Mouse (Mus musculus) heart, embryonic 11.5 days (tissue): Measurements from ENCODE around the gene Abhd18. TPM values are rescaled to one million over a fixed set of nuclear protein-coding genes. Genes with fewer than 3 reads are reported as not detected.
"Not testable (repeated sequence)": the region's sequence is repeated elsewhere in the genome, so short reads cannot be mapped to it uniquely, and the experiment has no call there.

ENCODE experiments used
- ATAC-seq: fragments of 200-750 bp; cut with Nextera tagmentation; replicated peaks from 2 replicates; pipeline ENCODE4 v1.8.0; 2017; ENCODE audit warnings: moderate library complexity; ENCODE audit not compliant: insufficient number of reproducible peaks, low FRiP score, low TSS enrichment
- H3K27ac ChIP-seq: fragments of 300-500 bp; sonication (generic); 2 replicates; pipeline ENCODE4 v1.5.1; 2014; ENCODE audit warnings: mild to moderate bottlenecking, low read depth, low read length
- H3K27me3 ChIP-seq: fragments of 300-500 bp; sonication (generic); 2 replicates; pipeline ENCODE4 v1.6.1; 2014; ENCODE audit warnings: mild to moderate bottlenecking, low read length, mixed read lengths; ENCODE audit not compliant: control insufficient read depth, insufficient read depth
- H3K36me3 ChIP-seq: fragments of 300-500 bp; sonication (generic); 2 replicates; pipeline ENCODE4 v1.6.1; 2014; ENCODE audit warnings: mild to moderate bottlenecking, low read length, moderate library complexity, mixed read lengths; ENCODE audit not compliant: control insufficient read depth, insufficient read depth
- H3K4me1 ChIP-seq: fragments of 300-500 bp; sonication (generic); 2 replicates; pipeline ENCODE4 v1.6.1; 2014; ENCODE audit warnings: low read length; ENCODE audit not compliant: control insufficient read depth, insufficient read depth
- H3K4me2 ChIP-seq: fragments of 300-500 bp; sonication (generic); 2 replicates; pipeline ENCODE4 v1.6.1; 2014; ENCODE audit warnings: mild to moderate bottlenecking, moderate library complexity
- H3K4me3 ChIP-seq: fragments of 300-500 bp; sonication (generic); 2 replicates; pipeline ENCODE4 v1.5.1; 2014; ENCODE audit warnings: low read depth, low read length
- H3K9ac ChIP-seq: fragments of 300-500 bp; sonication (generic); 2 replicates; pipeline ENCODE4 v1.6.1; 2014; ENCODE audit warnings: mild to moderate bottlenecking, low read depth, low read length, moderate library complexity
- H3K9me3 ChIP-seq: fragments of 300-500 bp; sonication (generic); replicated peaks from 2 replicates; pipeline ENCODE4 v1.6.1; 2016; ENCODE audit warnings: low read length; ENCODE audit not compliant: control insufficient read depth
- WGBS: fragments of 180-500 bp; shearing (Covaris S2); extraction: QIAGEN DNeasy Blood & Tissue Kit; methylation state at CpG from one replicate; pipeline ENCODE4 v1.1.7; 2014; ENCODE audit not compliant: insufficient replicate concordance; 5-methylcytosine and 5-hydroxymethylcytosine counted together
- polyA plus RNA-seq: library from polyadenylated mRNA; unstranded; fragments of >200 nt; fragmentation: Nextera tagmentation; extraction: Ambion mirVana; gene quantifications from 2 replicates; pipeline ENCODE4 v1.2.1, GENCODE M21; 2014

Gene Abhd18
- polyA plus RNA-seq, 1 experiment from 2014 or later = 12.2 TPM

DNA sequence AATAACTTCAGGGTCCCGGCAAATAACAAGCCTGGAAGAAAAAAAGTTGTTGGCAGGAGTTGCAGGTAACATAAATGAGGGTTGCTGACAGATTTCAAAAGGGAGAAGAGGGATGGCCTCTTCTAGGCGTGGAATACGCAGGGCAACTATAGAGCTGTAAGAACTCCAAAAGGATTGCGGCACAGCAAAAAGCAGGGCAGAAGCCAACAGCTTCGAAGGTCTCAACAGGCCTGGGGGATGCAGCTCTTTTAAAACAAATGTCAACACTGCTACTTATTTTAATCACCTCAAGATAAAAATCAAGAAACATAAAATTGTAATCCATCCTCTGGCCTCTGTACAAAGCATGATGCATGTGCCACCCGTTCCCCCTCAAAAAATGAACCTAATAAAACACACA, 1.2 kb upstream of the Abhd18 start:
- Histone ChIP-seq H3K4me3 (0 out of 2 replicates have a peak overlapping the region, but pooled peaks have one; percentile 50), H3K4me2 (peak overlapping the region; percentile 66)
- not testable (repeated sequence) for H3K4me1 ChIP-seq, ATAC-seq, H3K36me3 ChIP-seq, H3K27ac ChIP-seq, H3K27me3 ChIP-seq, H3K9ac ChIP-seq, H3K9me3 ChIP-seq
- WGBS = 81% methylated on average over 5 of the region's 6 CpGs

DNA sequence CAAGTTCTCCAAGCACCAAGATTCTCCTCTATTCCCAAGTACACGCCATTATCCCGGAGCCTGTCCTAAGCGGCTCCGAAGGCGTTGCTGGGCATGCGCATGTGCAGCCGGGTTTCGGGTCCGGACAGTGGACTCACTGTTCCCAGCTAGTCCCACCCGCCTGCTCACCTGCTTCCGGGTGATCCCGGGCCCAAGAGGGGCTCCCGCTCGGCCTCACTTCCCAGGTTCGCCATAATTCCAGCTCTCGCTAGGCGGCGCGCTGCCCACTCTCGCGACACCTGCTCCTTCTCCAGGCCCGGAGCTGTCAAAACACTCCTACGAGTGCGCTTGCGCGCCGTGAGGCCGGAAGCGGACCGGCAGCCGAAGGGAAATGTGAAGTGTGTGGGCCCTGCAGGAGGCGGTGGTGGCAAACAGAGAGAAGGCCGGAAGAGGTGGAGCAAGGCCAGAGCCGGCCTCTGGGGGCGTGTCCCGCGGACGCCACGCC, 255 bp upstream of the Abhd18 start, which contains the start of gene Mfsd8:
Gene Mfsd8, minus strand, starts transcription at position 414 of the 484 bp plus-strand sequence.
- Histone ChIP-seq H3K4me3 (peak within 1 kb of the TSS; percentile 50), H3K9ac (peak within 1 kb of the TSS; percentile 76), H3K27ac (peak within 1 kb of the TSS; percentile 71), H3K4me2 (peak within 1 kb of the TSS; percentile 74)
- H3K4me1 ChIP-seq, H3K27me3 ChIP-seq, H3K36me3 ChIP-seq, H3K9me3 ChIP-seq: not testable (repeated sequence)
- WGBS = under 1% methylated on average over 39 of the region's 39 CpGs
- ATAC-seq = peak; percentile 98

DNA sequence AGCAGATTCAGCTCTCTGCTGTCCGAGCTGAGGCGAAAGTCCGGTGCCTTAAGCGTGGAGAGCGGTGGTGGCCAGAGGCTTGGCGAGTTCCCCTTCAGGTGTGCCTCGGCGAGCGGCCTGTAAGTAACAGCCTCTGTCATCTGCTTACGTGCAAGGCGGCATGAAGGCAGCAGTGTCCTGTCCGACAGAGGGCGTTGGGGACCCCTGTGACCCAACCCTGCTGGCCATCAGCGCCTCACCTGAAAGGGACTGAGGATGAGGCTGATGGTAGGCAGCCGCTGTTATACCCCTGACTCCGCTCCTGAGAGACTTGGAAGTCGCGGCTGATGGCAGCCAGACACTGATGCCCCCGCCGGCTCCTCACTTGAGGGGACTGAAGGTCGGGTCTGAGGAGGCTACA, 248 bp downstream of the Abhd18 start:
- Histone ChIP-seq H3K4me2 (peak overlapping the region; percentile 74), H3K27ac (peak overlapping the region; percentile 54; the same call in 1 of the 2 replicates), H3K4me3 (peak overlapping the region; percentile 50), H3K9ac (peak overlapping the region; percentile 60)
- ATAC-seq = peak; percentile 52
- H3K27me3 ChIP-seq, H3K4me1 ChIP-seq, H3K36me3 ChIP-seq, H3K9me3 ChIP-seq: not testable (repeated sequence)
- 3% methylated on average over 16 of the region's 21 CpGs for WGBS

DNA sequence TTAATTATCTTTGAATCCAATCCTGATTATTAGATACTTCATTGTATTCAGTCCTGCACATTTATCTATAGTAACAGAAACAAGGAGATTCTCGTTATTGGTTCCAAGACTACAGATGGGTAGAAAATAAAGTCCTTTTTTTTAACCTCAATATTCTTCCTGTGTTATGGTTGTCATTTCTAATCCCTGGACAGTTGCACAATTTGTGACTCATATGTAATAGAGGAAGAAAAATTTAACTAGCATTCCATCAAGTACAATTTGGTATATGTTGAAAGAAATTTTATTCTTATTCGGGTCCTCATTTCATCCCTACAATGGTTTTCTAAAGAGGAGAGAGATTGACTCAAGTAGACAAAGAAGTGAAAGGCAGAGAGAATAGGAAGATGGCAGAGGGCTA, 1.2 kb downstream of the Abhd18 start:
- H3K27me3 ChIP-seq, H3K4me2 ChIP-seq, H3K9me3 ChIP-seq, ATAC-seq, H3K4me1 ChIP-seq, H3K4me3 ChIP-seq, H3K9ac ChIP-seq, H3K36me3 ChIP-seq, H3K27ac ChIP-seq: not testable (repeated sequence)
- 90% methylated on average over 2 of the region's 2 CpGs for WGBS

DNA sequence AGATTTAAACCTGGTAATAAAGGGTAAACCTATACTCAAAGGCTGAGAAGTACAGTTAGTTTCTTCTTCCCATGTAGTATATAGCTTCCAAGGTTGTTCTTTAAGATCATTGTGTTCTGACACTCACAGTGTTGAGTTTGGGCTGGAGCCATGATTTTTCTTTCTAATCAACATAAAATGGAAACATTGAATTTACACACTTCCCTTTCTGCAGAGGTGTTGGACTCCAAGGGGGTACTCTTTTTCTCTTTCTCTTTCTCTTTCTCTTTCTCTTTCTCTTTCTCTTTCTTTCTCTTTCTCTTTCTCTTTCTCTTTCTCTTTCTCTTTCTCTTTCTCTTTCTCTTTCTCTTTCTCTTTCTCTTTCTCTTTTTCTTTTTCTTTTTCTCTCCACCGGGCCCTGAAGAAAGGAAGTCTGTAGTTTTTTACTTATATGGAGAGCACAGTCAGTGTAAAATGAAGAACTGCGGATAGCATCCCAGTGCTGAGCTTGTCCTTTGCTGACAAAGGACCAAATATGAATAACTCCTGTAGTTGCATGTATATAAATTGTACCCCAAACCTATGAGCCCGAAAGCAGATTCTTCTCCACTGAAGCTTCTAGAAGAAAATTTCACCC, 6.5 kb downstream of the Abhd18 start:
- not testable (repeated sequence) for H3K4me2 ChIP-seq, H3K4me3 ChIP-seq, H3K9ac ChIP-seq, ATAC-seq, H3K27ac ChIP-seq, H3K9me3 ChIP-seq, H3K27me3 ChIP-seq, H3K4me1 ChIP-seq, H3K36me3 ChIP-seq
- WGBS = 81% methylated on average over 3 of the region's 3 CpGs

DNA sequence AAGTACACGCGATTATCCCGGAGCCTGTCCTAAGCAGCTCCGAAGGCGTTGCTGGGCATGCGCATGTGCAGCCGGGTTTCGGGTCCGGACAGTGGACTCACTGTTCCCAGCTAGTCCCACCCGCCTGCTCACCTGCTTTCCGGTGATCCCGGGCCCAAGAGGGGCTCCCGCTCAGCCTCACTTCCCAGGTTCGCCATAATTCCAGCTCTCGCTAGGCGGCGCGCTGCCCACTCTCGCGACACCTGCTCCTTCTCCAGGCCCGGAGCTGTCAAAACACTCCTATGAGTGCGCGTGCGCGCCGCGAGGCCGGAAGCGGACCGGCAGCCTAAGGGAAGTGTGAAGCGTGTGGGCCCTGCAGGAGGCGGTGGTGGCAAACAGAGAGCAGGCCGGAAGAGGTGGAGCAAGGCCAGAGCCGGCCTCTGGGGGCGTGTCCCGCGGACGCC, 47.1 kb downstream of the Abhd18 start:
- peak overlapping the region; percentile 29; the same call in 1 of the 2 replicates for H3K27ac ChIP-seq
- H3K36me3 ChIP-seq, H3K4me1 ChIP-seq, H3K9me3 ChIP-seq, H3K27me3 ChIP-seq: not testable (repeated sequence)
- peak overlapping the region; percentile 72 for H3K9ac ChIP-seq
- ATAC-seq = peak; percentile 100
- peak overlapping the region; percentile 57 for H3K4me3 ChIP-seq
- WGBS = under 1% methylated on average over 34 of the region's 38 CpGs
- H3K4me2 ChIP-seq = peak overlapping the region; percentile 59

DNA sequence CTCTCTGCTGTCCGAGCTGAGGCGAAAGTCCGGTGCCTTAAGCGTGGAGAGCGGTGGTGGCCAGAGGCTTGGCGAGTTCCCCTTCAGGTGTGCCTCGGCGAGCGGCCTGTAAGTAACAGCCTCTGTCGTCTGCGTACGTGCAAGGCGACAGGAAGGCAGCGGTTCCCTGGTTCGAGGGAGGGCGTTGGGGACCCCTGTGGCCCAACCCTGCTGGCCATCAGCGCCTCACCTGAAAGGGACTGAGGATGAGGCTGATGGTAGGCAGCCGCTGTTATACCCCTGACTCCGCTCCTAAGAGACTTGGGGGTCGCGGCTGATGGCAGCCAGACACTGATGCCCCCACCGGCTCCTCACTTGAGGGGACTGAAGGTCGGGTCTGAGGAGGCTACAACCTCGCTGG, 47.6 kb downstream of the Abhd18 start:
- ATAC-seq = not testable (repeated sequence)
- H3K4me2 ChIP-seq = peak overlapping the region; percentile 73

DNA sequence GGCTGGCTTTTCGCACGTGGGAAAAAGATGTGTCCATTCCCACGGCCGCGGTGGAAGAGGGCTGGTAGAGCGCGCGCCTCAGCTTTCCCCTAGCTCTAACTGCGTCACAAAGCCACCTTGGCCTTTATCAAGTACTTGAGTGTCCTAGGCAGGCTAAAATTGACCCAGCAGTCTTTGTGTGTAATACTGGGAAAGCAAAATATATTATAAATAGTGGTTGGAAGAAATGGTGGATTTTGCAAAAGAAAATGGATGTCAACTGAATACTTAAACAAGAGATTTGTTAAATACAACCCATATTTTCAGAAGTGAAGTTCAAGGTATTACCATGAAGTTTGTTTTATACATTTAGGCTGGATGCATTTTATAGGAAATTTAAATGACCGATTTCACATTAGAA, 55.7 kb downstream of the Abhd18 start, which contains the start of gene 1700034I23Rik:
Gene 1700034I23Rik, minus strand, starts transcription at position 101 of the 400 bp plus-strand sequence.
- H3K9ac ChIP-seq, H3K27me3 ChIP-seq, ATAC-seq, H3K36me3 ChIP-seq, H3K9me3 ChIP-seq, H3K27ac ChIP-seq, H3K4me1 ChIP-seq, H3K4me2 ChIP-seq, H3K4me3 ChIP-seq: not testable (repeated sequence)
- WGBS = 91% methylated on average over 5 of the region's 10 CpGs

More for the DNA sequence above, 47.6 kb downstream of the Abhd18 start:
- H3K27ac ChIP-seq, H3K36me3 ChIP-seq, H3K27me3 ChIP-seq, H3K4me1 ChIP-seq, H3K9me3 ChIP-seq: not testable (repeated sequence)
- H3K4me3 ChIP-seq = peak overlapping the region; percentile 57
- peak overlapping the region; percentile 77 for H3K9ac ChIP-seq
- WGBS = under 1% methylated on average over 18 of the region's 24 CpGs

DNA sequence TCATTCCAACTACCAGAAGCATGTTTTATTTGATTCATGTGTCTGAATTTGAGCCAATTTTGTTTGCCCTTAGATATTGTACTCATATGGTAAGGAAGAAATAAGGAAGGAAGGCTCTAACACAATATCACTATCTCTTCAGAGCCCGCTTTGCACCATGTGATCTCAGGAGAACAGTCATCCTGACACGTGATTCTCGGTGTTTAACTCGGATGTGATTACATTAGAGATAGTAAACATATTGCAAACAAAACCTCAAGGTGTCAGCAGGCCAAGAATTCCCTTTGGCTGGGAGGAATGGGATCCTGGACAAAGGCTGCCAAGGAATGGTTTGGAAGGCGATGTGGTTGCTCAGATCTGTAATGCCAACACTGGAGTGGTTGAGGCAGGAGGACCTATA, 91.4 kb downstream of the Abhd18 start:
- H3K4me2 ChIP-seq = no peak overlapping the region
- H3K9me3 ChIP-seq = no peaks in the 10 kb centered on the region
- no peak overlapping the region for H3K4me3 ChIP-seq
- no peak overlapping the region for H3K9ac ChIP-seq
- H3K36me3 ChIP-seq = peaks cover 7% of the 10 kb centered on the region
- no peaks in the 10 kb centered on the region for H3K27me3 ChIP-seq
- H3K27ac ChIP-seq = no peak overlapping the region
- WGBS = 71% methylated on average over 5 of the region's 5 CpGs
- no peaks in the 10 kb centered on the region for H3K4me1 ChIP-seq
- ATAC-seq = no peak
